Mouse (Mus musculus) cerebellum, postnatal 4 days (tissue): ENCODE results near the gene Klrb1b.
"Not testable (repeated sequence)": the region's sequence is repeated elsewhere in the genome, so short reads cannot be mapped to it uniquely, and the experiment has no call there.

ENCODE experiments used
- DNase-seq, 2 experiments: peaks; one replicate each; pipeline ENCODE4 v3.0.0; 2022; ENCODE audit warnings: low spot score in 2 of 2, mixed read lengths in 1 of 2

Gene Klrb1b

GRCm38 (mm10) chr6:128800696-128801095, 25.4 kb downstream of the Klrb1b start:
- not testable (repeated sequence) for DNase-seq

GRCm38 (mm10) chr6:128799896-128800270, 26.2 kb downstream of the Klrb1b start:
- DNase-seq = no peak

GRCm38 (mm10) chr6:128799144-128799895, 26.8 kb downstream of the Klrb1b start:
- peak; percentile 79 to 89 for DNase-seq

GRCm38 (mm10) chr6:128798772-128799143, 27.4 kb downstream of the Klrb1b start:
- DNase-seq = peak; percentile 47 to 72

- no peak for DNase-seq
Measured at GRCm38 (mm10) chr6:128797936-128798771, 28.0 kb downstream of the Klrb1b start.

- DNase-seq = no peak
Measured at GRCm38 (mm10) chr6:128797185-128797905, 28.8 kb downstream of the Klrb1b start.

- DNase-seq = no peak
Measured at GRCm38 (mm10) chr6:128796321-128796955, 29.7 kb downstream of the Klrb1b start.

- DNase-seq = no peak
Measured at GRCm38 (mm10) chr6:128793734-128794133, 32.4 kb downstream of the Klrb1b start.

GRCm38 (mm10) chr6:128790491-128790994, 35.6 kb downstream of the Klrb1b start:
- DNase-seq = not testable (repeated sequence)

GRCm38 (mm10) chr6:128789115-128789514, 37.0 kb downstream of the Klrb1b start, which contains the start of gene Klrb1c:
Gene Klrb1c, minus strand, starts transcription at chr6:128789215.
- DNase-seq = no peak

GRCm38 (mm10) chr6:128788517-128788916, 37.6 kb downstream of the Klrb1b start:
- DNase-seq = no peak

GRCm38 (mm10) chr6:128786396-128786795, 39.7 kb downstream of the Klrb1b start:
- DNase-seq = not testable (repeated sequence)

- DNase-seq = no peak
Measured at GRCm38 (mm10) chr6:128769481-128770253, 56.5 kb downstream of the Klrb1b start.

- DNase-seq = no peak
Measured at GRCm38 (mm10) chr6:128768047-128768446, 58.1 kb downstream of the Klrb1b start.

- DNase-seq = peak in 1 of 2 experiments; percentile 44
Measured at GRCm38 (mm10) chr6:128766486-128767254, 59.5 kb downstream of the Klrb1b start.

GRCm38 (mm10) chr6:128765211-128765610, 60.9 kb downstream of the Klrb1b start:
- no peak for DNase-seq

GRCm38 (mm10) chr6:128764598-128764997, 61.5 kb downstream of the Klrb1b start:
- DNase-seq = no peak

GRCm38 (mm10) chr6:128763736-128764523, 62.2 kb downstream of the Klrb1b start:
- peak; percentile 80 to 94 for DNase-seq
